Mouse (Mus musculus) erythroblast, embryonic 14.5 days (primary cell): ENCODE results near the gene 1110059E24Rik. TPM values are rescaled to one million over a fixed set of nuclear protein-coding genes. Genes with fewer than 3 reads are reported as not detected.

Source experiments
- H3K27me3 ChIP-seq: 2 replicates; pipeline ENCODE4 v1.6.1; 2012; ENCODE audit warnings: inconsistent platforms; ENCODE audit not compliant: control insufficient read depth
- H3K36me3 ChIP-seq: 2 replicates; pipeline ENCODE4 v1.6.1; 2012; ENCODE audit warnings: mild to moderate bottlenecking, inconsistent platforms; ENCODE audit not compliant: control insufficient read depth
- H3K4me1 ChIP-seq: 2 replicates; pipeline ENCODE4 v1.6.1; 2012; ENCODE audit warnings: inconsistent platforms; ENCODE audit not compliant: control insufficient read depth
- H3K4me3 ChIP-seq: replicated peaks from 2 replicates; pipeline ENCODE3; 2012; ENCODE audit warnings: moderate library complexity, mild to moderate bottlenecking, inconsistent platforms
- H3K9me3 ChIP-seq: 2 replicates; pipeline ENCODE4 v1.6.1; 2012; ENCODE audit warnings: low read length, inconsistent platforms, mixed read lengths; ENCODE audit not compliant: control insufficient read depth
- GATA1 ChIP-seq: IDR thresholded peaks from 2 replicates; pipeline ENCODE4 v1.6.1; 2012; ENCODE audit warnings: low read length, inconsistent platforms, mixed read lengths
- TAL1 ChIP-seq: IDR thresholded peaks from 3 replicates; pipeline ENCODE4 v1.6.1; 2012; ENCODE audit warnings: low read length, inconsistent platforms, mixed read lengths
- polyA plus RNA-seq: library from polyadenylated mRNA; stranded (reverse); fragments of >175 nt; gene quantifications from 2 replicates; pipeline ENCODE4 v1.2.3, GENCODE M21; 2012

The 1110059E24Rik gene
- polyA plus RNA-seq, 1 experiment: 0.09 TPM

DNA sequence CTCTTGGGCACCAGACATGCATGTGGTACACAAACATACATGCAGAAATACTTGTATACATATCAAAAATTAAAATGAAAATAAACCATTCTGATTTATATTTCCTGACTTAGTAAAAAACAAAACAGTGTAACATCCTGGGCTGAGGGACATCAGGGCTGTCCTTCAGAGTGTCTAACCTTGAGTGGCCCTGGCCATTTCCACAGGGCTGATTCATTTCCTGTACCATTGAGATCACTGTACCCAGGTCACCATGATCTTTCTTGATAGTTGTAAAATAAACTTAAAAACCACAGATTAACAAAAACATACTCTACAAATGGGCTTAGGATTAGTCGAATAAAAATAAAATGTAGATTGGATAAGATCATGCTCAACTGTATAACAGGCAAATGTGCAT, 66.2 kb downstream of the 1110059E24Rik start:
- Histone ChIP-seq H3K4me3 (no peak overlapping the region), H3K36me3 (no peaks in the 10 kb centered on the region; the same call in 1 of the 2 replicates), H3K4me1 (no peaks in the 10 kb centered on the region), H3K27me3 (no peaks in the 10 kb centered on the region), H3K9me3 (no peaks in the 10 kb centered on the region)
- no peak for TF ChIP-seq GATA1
- no peak for TF ChIP-seq TAL1

DNA sequence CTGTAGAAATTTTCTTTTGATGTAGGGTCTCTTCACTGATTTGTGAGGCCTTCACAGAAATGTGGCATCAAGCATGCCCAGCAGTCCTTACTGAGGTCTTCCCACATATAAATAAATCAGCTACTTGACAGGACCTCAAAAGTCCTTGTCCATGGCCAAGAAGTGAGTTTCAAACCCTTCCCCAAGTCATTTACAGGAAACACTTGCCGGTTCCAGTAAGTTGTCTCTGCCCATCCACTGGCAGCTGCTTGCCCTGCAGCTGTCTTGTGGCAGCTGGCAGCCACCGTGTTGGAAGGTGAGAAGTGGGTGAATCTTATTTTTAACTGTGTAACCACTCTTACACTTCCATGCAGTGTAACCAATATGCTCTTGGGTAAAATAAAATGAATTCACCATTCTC, 66.9 kb downstream of the 1110059E24Rik start:
- Histone ChIP-seq H3K36me3 (no peaks in the 10 kb centered on the region), H3K4me1 (no peaks in the 10 kb centered on the region), H3K27me3 (no peaks in the 10 kb centered on the region), H3K4me3 (no peak overlapping the region), H3K9me3 (no peaks in the 10 kb centered on the region)
- TF ChIP-seq GATA1 (no peak), TAL1 (no peak)

DNA sequence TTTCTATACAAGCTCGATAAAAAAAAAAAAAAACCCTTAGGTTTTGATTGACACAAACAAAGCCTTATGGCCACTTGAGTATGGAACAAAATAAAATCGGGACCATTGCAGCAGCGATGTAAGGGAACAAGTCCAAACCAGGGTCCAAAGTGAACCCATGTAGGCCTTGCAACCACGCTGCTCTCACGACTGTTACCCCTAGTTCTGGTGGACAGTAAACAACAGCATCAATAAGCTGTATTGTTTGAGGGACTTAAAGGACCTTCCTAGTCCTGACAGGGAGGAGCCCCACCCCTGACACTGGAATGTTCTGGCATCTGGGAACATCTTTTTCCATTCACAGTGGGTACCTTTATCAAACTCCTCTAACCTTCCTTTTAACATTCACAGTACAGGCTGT, 68.8 kb downstream of the 1110059E24Rik start:
- Histone ChIP-seq H3K9me3 (no peaks in the 10 kb centered on the region), H3K4me3 (no peak overlapping the region), H3K36me3 (no peaks in the 10 kb centered on the region), H3K27me3 (no peaks in the 10 kb centered on the region), H3K4me1 (no peaks in the 10 kb centered on the region)
- TF ChIP-seq TAL1: no peak
- TF ChIP-seq GATA1: no peak

DNA sequence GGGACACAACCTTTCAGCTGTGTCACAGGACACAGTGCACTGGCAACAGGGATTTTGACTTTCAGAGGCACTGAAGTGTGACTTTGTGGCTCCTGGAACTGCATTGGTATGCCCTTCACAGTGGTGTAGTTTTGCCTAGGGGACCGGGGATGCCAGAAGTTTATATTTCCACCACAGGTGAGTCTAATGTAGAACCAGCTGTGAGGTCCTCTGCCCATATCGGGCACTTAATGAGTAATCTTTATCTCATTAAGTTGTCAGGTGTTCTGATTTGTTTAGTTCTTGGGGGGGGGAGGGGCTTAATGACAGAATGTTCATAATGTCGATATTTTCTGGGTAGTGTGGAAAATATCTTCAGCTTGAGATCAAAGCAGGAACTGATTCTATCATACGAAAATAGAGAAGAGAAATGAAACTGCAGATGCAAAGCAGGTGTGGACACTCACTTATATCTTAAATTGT, 69.2 kb downstream of the 1110059E24Rik start:
- no peaks in the 10 kb centered on the region for H3K36me3 ChIP-seq
- H3K4me1 ChIP-seq: no peaks in the 10 kb centered on the region
- no peaks in the 10 kb centered on the region for H3K27me3 ChIP-seq
- TF ChIP-seq GATA1 (no peak), TAL1 (no peak)
- H3K4me3 ChIP-seq: no peak overlapping the region
- no peaks in the 10 kb centered on the region for H3K9me3 ChIP-seq

DNA sequence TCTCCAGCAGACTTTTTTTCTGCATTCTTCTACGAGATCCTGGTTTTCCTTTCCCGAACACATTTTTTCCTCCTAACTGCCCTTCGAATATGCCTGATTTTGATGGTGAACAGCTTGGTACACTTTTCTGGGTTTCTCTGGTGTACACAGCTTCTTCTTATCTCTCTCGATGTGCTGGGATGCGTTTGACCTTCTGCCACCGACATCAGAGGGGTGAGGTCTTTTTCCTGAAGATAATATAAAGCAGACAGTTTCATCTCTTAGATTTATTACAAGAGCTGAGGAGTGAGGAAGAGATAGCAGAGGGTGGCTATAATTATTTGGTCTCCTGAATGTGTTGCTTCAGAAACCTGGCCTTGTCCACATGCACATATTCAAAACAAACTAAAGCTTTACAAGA, 71.4 kb downstream of the 1110059E24Rik start:
- Histone ChIP-seq H3K4me1 (no peaks in the 10 kb centered on the region), H3K27me3 (no peaks in the 10 kb centered on the region), H3K9me3 (no peaks in the 10 kb centered on the region), H3K4me3 (no peak overlapping the region), H3K36me3 (no peaks in the 10 kb centered on the region)
- TF ChIP-seq TAL1: no peak
- no peak for TF ChIP-seq GATA1

DNA sequence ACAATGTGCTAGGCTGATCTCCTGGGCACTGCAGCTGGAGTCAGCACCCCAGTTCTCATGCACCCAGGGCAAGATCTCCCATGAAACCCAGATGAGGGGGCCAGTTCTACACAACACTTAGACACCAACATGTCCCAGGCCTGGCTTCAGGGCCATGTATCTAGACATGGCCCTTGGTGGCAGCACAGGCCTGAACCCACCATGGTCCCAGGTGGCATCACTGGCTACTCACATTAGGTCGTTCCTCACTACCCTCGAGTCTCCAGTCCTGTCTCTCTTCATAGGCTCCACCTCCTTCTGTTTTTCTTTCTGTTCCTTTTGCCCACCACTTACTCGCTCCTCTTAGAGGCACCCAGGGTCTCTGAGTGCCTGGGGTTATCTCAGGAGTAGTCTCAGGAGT, 72.9 kb downstream of the 1110059E24Rik start:
- no peak overlapping the region for H3K4me3 ChIP-seq
- no peaks in the 10 kb centered on the region for H3K27me3 ChIP-seq
- no peaks in the 10 kb centered on the region for H3K36me3 ChIP-seq
- H3K4me1 ChIP-seq: no peaks in the 10 kb centered on the region
- H3K9me3 ChIP-seq: no peaks in the 10 kb centered on the region
- TF ChIP-seq GATA1 (no peak), TAL1 (no peak)

DNA sequence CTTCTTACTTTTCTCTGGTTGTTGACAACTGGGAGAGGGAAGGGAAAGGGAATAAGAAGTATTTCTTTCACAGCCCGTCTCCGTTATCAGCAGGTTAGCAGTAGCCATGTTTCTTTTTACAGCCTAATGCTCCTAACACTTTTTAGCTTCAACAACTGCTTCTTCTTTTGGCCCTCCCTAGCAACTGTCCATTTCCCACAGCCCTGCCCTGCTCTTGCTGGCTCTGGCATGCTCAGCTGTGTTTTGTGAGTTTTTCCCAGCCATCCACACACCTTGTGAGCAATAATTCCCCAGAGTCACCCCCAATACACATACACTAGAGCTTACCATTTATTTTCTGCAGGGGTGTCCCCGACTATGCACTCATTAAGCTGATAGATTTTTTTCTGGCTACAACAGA, 75.3 kb downstream of the 1110059E24Rik start:
- no peaks in the 10 kb centered on the region for H3K4me1 ChIP-seq
- H3K27me3 ChIP-seq: no peaks in the 10 kb centered on the region
- H3K9me3 ChIP-seq: no peaks in the 10 kb centered on the region
- H3K4me3 ChIP-seq: no peak overlapping the region
- no peaks in the 10 kb centered on the region for H3K36me3 ChIP-seq
- TF ChIP-seq GATA1: no peak
- no peak for TF ChIP-seq TAL1

DNA sequence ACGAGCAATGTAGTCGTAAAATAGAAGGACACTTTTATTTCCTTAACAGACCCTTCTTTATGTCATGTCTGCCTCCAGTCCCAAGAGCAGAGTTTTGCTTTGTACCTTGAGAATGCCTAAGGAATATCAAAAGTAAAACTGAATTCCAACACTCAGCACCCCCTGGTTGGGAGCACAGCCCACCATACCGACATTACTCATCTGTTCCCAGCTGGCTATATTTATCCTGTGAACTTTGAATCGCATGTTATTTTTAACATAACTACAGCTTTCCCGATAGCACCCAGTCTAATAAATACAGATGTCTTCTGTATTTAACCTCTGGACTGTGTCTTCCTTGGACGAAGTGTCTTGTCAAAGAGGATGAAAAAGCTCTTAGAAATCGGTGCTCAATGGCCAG, 80.8 kb downstream of the 1110059E24Rik start:
- H3K4me3 ChIP-seq: no peak overlapping the region

DNA sequence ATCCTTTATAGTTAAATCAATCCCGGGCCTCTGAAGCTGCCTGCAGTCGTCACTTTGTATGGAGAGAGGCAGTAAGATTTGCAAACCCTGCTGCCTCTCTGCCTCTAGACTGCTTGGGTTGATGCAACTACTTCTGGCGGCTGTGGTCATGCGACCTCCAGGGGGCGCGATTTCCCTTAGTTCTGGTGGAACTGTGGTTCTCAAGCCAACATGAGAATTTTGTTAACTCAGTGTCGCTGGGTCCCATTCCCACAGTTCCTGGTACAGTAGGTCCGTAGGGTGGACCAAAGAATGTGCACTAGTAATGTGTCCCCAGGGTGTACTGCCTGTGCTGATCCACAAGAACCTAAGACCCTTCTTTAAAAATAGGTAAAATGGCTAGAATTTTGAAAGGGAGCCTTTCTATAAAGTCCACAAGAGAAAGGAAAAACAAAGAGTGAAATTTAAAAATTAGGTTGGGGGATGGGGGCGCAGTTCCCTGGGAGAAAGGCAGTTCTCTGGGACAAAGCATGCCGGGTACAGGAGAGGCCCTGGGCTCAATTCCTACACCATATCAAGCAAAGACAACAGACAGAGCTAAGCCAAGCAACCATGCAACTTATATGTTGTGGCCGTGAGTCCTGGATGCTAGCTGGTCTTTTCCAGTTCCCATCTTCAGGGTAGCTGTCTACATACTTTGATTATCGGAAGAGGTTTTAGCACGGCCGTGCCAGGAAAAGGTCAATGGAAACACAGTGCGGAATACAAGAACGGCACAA, 81.4 kb downstream of the 1110059E24Rik start:
- Histone ChIP-seq H3K9me3 (no peaks in the 10 kb centered on the region), H3K36me3 (no peaks in the 10 kb centered on the region), H3K4me1 (peaks cover 20% of the 10 kb centered on the region), H3K4me3 (no peak overlapping the region), H3K27me3 (no peaks in the 10 kb centered on the region)
- TF ChIP-seq TAL1 (no peak), GATA1 (no peak)

More for the DNA sequence above, 80.8 kb downstream of the 1110059E24Rik start:
- no peak for TF ChIP-seq TAL1
- TF ChIP-seq GATA1: no peak
- Histone ChIP-seq H3K9me3 (no peaks in the 10 kb centered on the region), H3K27me3 (no peaks in the 10 kb centered on the region), H3K36me3 (no peaks in the 10 kb centered on the region), H3K4me1 (peaks cover 16% of the 10 kb centered on the region)
